Mouse (Mus musculus) embryonic facial prominence, embryonic 13.5 days (tissue): ENCODE results near the gene Gm5798. TPM values are rescaled to one million over a fixed set of nuclear protein-coding genes. Genes with fewer than 3 reads are reported as not detected.
"Not testable (repeated sequence)": the region's sequence is repeated elsewhere in the genome, so short reads cannot be mapped to it uniquely, and the experiment has no call there.

Experiments
- ATAC-seq: fragments of 200-750 bp; cut with Nextera tagmentation; 2 replicates; pipeline ENCODE4 v1.8.0; 2017; ENCODE audit warnings: low read depth; ENCODE audit not compliant: insufficient number of reproducible peaks, insufficient read depth, low FRiP score, low TSS enrichment
- H3K27ac ChIP-seq: fragments of 300-500 bp; sonication (generic); 2 replicates; pipeline ENCODE4 v1.5.1; 2015; ENCODE audit warnings: moderate library complexity, mild to moderate bottlenecking, inconsistent platforms
- H3K27me3 ChIP-seq: fragments of 300-500 bp; sonication (generic); 2 replicates; pipeline ENCODE4 v1.6.1; 2015; ENCODE audit warnings: mild to moderate bottlenecking, inconsistent platforms
- H3K36me3 ChIP-seq: fragments of 300-500 bp; sonication (generic); 2 replicates; pipeline ENCODE4 v1.6.1; 2015; ENCODE audit warnings: mild to moderate bottlenecking, inconsistent platforms
- H3K4me1 ChIP-seq: fragments of 300-500 bp; sonication (generic); 2 replicates; pipeline ENCODE4 v1.6.1; 2015; ENCODE audit warnings: inconsistent platforms
- H3K4me2 ChIP-seq: fragments of 300-500 bp; sonication (generic); 2 replicates; pipeline ENCODE4 v1.6.1; 2015; ENCODE audit warnings: moderate library complexity, mild to moderate bottlenecking, inconsistent platforms
- H3K4me3 ChIP-seq: fragments of 300-500 bp; sonication (generic); 2 replicates; pipeline ENCODE4 v1.5.1; 2015; ENCODE audit warnings: mild to moderate bottlenecking, inconsistent platforms
- H3K9ac ChIP-seq: fragments of 300-500 bp; sonication (generic); 2 replicates; pipeline ENCODE4 v1.6.1; 2015; ENCODE audit warnings: mild to moderate bottlenecking, inconsistent platforms
- H3K9me3 ChIP-seq: fragments of 300-500 bp; sonication (generic); 2 replicates; pipeline ENCODE4 v1.6.1; 2016; ENCODE audit warnings: inconsistent platforms
- WGBS: fragments of 180-500 bp; shearing (Covaris S2); methylation state at CpG from one replicate; pipeline ENCODE4 v1.1.7; 2015; ENCODE audit warnings: mixed read lengths; 5-methylcytosine and 5-hydroxymethylcytosine counted together
- polyA plus RNA-seq: library from polyadenylated mRNA; unstranded; fragments of >200 nt; fragmentation: Nextera tagmentation; extraction: Ambion mirVana; gene quantifications from 2 replicates; pipeline ENCODE4 v1.2.1, GENCODE M21; 2015

Gene Gm5798
- not detected in 2 replicates for polyA plus RNA-seq

GRCm38 (mm10) chr14:41348309-41348708 lies at the start of gene Gm5798:
Gene Gm5798 (plus strand): TSS chr14:41348609.
- H3K9ac ChIP-seq, H3K4me3 ChIP-seq, H3K4me2 ChIP-seq, H3K27ac ChIP-seq, H3K36me3 ChIP-seq, H3K9me3 ChIP-seq, ATAC-seq, H3K27me3 ChIP-seq, H3K4me1 ChIP-seq: not testable (repeated sequence)
- 63% methylated on average over 2 of the region's 2 CpGs for WGBS

- not testable (repeated sequence) for H3K9me3 ChIP-seq
- WGBS: no CpG with 5 or more reads among the region's 3 CpGs
Observed at GRCm38 (mm10) chr14:41386279-41386678, 37.9 kb downstream of the Gm5798 start, which contains the start of gene Gm7945. Gene Gm7945 (minus strand): TSS chr14:41386379.

More at GRCm38 (mm10) chr14:41386279-41386678, 37.9 kb downstream of the Gm5798 start, which contains the start of gene Gm7945:
- H3K9ac ChIP-seq, H3K27ac ChIP-seq, H3K4me1 ChIP-seq, H3K27me3 ChIP-seq, ATAC-seq, H3K36me3 ChIP-seq, H3K4me3 ChIP-seq, H3K4me2 ChIP-seq: not testable (repeated sequence)

Other genes starting within 250 kb of the Gm5798 start
- 0.83 TPM in 1 of 2 replicates, not detected in the other for gene Mat1a, start 243.6 kb upstream of the Gm5798 start, polyA plus RNA-seq
- gene Sftpa1, start 216.8 kb upstream of the Gm5798 start, polyA plus RNA-seq: not detected in 2 replicates
- not detected in 2 replicates for gene Mbl1, start 197.2 kb upstream of the Gm5798 start, polyA plus RNA-seq
- gene Sftpd, start 163.5 kb upstream of the Gm5798 start, polyA plus RNA-seq: not detected in 2 replicates
- 0.30 and 0.58 TPM in 2 replicates for gene Gm2832, start 69.8 kb upstream of the Gm5798 start, polyA plus RNA-seq
- gene Gm7945, start 37.8 kb downstream of the Gm5798 start, polyA plus RNA-seq: not detected in 2 replicates
- not detected in 2 replicates for gene Gm6482, start 59.7 kb downstream of the Gm5798 start, polyA plus RNA-seq
- gene Gm7954, start 104.9 kb downstream of the Gm5798 start, polyA plus RNA-seq: not detected in 2 replicates
- gene Gm3486, start 140.9 kb downstream of the Gm5798 start, polyA plus RNA-seq: not detected in 2 replicates
- gene Gm7970, start 207.0 kb downstream of the Gm5798 start, polyA plus RNA-seq: not detected in 2 replicates
- gene 1700049E17Rik2, start 224.6 kb downstream of the Gm5798 start, polyA plus RNA-seq: not detected in 2 replicates